Mouse (Mus musculus) forebrain, embryonic 10.5 days (tissue): ENCODE results near the gene Ube2n. TPM values are rescaled to one million over a fixed set of nuclear protein-coding genes. Genes with fewer than 3 reads are reported as not detected.

Experiments used
- DNase-seq: peaks from one replicate; pipeline ENCODE4 v3.0.0-alpha.2; 2017; ENCODE audit warnings: low spot score; ENCODE audit errors: extremely low spot score
- H3K27ac ChIP-seq: fragments of 300-500 bp; sonication (generic); 2 replicates; pipeline ENCODE4 v1.5.1; 2016; ENCODE audit warnings: mild to moderate bottlenecking
- H3K27me3 ChIP-seq: fragments of 300-500 bp; sonication (generic); 2 replicates; pipeline ENCODE4 v1.6.1; 2016; ENCODE audit warnings: mild to moderate bottlenecking; ENCODE audit not compliant: poor library complexity, severe bottlenecking
- H3K36me3 ChIP-seq: fragments of 300-500 bp; sonication (generic); replicated peaks from 2 replicates; pipeline ENCODE4 v1.6.1; 2016; ENCODE audit warnings: mild to moderate bottlenecking, moderate library complexity
- H3K4me1 ChIP-seq: fragments of 300-500 bp; sonication (generic); 2 replicates; pipeline ENCODE4 v1.6.1; 2016
- H3K4me3 ChIP-seq: fragments of 300-500 bp; sonication (generic); 2 replicates; pipeline ENCODE4 v1.5.1; 2016; ENCODE audit warnings: mild to moderate bottlenecking, moderate library complexity
- H3K9me3 ChIP-seq: fragments of 300-500 bp; sonication (generic); 2 replicates; pipeline ENCODE4 v1.6.1; 2016; ENCODE audit warnings: mild to moderate bottlenecking, moderate library complexity
- WGBS: fragments of 180-500 bp; shearing (Covaris S2); methylation state at CpG from one replicate; pipeline ENCODE4 v1.1.7; 2016; 5-methylcytosine and 5-hydroxymethylcytosine counted together
- polyA plus RNA-seq: library from polyadenylated mRNA; unstranded; fragments of >200 nt; fragmentation: Nextera tagmentation; extraction: Ambion mirVana; gene quantifications from 2 replicates; pipeline ENCODE4 v1.2.1, GENCODE M21; 2016

Ube2n gene
- polyA plus RNA-seq, 1 experiment from 2014 or later, result 460 TPM

DNA sequence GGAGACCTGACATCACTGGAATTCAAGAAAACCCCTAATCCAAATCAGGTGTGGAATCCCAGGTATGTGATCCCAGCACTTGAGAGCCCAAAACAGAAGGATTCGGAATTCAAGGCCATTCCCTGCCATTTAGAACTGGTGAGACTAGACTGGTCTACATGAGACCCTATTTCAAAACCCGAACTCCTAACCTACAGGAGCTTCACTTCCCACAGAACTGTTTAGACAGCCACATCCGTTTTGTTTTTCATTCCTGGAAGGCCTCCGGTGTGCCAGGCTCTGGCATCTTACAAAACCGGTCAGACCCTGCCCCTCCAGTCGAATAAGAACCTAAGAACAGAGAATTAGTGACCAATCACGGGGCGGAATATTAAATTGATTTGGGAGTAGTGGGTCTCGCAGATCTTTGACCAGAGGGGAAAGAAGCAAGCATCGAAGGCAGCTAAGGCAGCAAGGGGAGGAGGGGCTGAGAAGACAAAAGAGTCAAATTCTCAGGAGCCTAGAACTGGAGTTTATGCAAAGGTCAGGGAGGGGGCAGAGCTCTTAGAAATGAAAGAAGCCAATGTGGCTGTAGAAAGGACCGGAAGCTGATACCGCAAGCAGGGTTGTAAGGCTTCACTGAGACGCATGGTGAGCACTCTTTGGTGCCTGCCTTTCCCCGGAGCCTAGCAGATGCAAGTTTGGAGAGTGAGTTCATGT, 50.4 kb downstream of the Ube2n start:
- Histone ChIP-seq H3K4me1 (peaks cover 48% of the 10 kb centered on the region), H3K4me3 (peak overlapping the region; percentile 9; the same call in 1 of the 2 replicates), H3K27ac (peak overlapping the region; percentile 53), H3K27me3 (no peaks in the 10 kb centered on the region), H3K9me3 (no peaks in the 10 kb centered on the region), H3K36me3 (peaks cover 5% of the 10 kb centered on the region)
- WGBS, result 20% methylated on average over 14 of the region's 14 CpGs
- peak; percentile 42 for DNase-seq

GRCm38 (mm10) chr10:95566786-95567185, 51.8 kb downstream of the Ube2n start:
- no peaks in the 10 kb centered on the region for H3K27me3 ChIP-seq
- 94% methylated on average over 3 of the region's 3 CpGs for WGBS
- peaks cover 36% of the 10 kb centered on the region for H3K4me1 ChIP-seq
- no peaks in the 10 kb centered on the region for H3K36me3 ChIP-seq
- 0 out of 2 replicates have a peak overlapping the region, but pooled peaks have one; percentile 13 for H3K27ac ChIP-seq
- no peak for DNase-seq
- H3K4me3 ChIP-seq, result no peak overlapping the region
- no peaks in the 10 kb centered on the region for H3K9me3 ChIP-seq

DNA sequence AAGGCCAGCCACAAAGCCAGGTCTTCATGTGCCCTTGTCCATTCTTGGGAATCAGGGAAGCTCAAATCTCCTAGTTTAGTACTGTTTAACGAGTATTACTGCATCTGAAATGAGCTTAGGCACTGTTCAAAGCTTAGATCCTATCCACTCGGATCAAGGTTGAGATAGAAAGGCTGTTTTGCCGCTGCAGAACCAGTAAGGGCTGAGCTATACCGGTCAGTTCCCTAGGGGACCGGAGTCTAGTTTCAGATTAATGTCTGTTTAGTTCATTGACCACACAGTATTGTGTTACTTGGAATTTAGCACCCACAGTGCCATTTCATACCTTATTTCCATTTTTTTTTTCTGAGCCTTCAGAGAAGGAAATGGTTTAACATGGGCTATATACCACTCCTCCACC, 52.6 kb downstream of the Ube2n start:
- WGBS, result 68% methylated on average over 5 of the region's 5 CpGs
- DNase-seq, result no peak
- H3K4me3 ChIP-seq, result no peak overlapping the region
- peaks cover 28% of the 10 kb centered on the region for H3K4me1 ChIP-seq
- no peaks in the 10 kb centered on the region for H3K27me3 ChIP-seq
- H3K9me3 ChIP-seq, result no peaks in the 10 kb centered on the region
- no peaks in the 10 kb centered on the region for H3K36me3 ChIP-seq
- 0 out of 2 replicates have a peak overlapping the region, but pooled peaks have one; percentile 13 for H3K27ac ChIP-seq

DNA sequence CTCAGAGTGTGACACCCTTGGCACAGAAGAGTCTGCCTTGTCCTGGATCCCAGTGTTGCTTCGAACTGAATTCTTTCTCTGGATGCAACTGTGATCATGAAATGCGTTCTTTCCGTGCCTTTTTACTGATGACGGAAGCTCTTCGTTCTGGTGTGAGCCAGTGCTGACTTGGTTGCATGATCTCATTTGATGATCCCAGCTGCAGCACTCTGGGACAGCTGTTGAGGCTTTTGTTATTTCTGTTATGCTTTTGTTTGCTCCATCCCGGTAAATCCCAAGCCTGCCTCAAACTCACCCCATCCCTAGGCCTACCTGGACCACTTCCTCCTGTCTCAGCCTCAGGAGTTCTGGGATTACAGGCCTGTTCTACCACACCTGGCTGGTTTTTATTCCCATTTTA, 53.1 kb downstream of the Ube2n start:
- WGBS, result 85% methylated on average over 6 of the region's 6 CpGs

DNA sequence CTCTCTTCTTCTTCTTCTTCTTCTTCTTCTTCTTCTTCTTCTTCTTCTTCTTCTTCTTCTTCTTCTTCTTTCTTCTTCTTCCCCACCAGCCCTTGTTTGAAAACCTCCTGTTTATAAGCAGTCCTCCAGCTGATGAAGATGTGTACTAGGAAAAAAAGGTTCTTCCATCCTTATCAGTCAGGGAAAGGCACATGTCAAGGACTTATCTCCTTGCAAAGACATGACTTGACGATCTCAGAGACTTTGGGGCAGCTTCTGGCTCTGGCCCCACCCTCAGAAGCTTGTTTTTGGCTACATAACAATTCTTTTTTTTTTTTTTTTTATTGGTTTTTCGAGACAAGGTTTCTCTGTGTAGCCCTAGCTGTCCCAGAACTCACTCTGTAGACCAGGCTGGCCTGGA, 54.5 kb downstream of the Ube2n start:
- Histone ChIP-seq H3K4me1 (peaks cover 24% of the 10 kb centered on the region), H3K27ac (no peak overlapping the region), H3K27me3 (no peaks in the 10 kb centered on the region), H3K36me3 (no peaks in the 10 kb centered on the region), H3K4me3 (no peak overlapping the region), H3K9me3 (no peaks in the 10 kb centered on the region)
- no peak for DNase-seq
- 60% methylated on average over 2 of the region's 2 CpGs for WGBS

More for the DNA sequence above, 53.1 kb downstream of the Ube2n start:
- Histone ChIP-seq H3K9me3 (no peaks in the 10 kb centered on the region), H3K4me1 (peaks cover 27% of the 10 kb centered on the region), H3K4me3 (no peak overlapping the region), H3K27ac (peak overlapping the region; percentile 37; the same call in 1 of the 2 replicates), H3K27me3 (no peaks in the 10 kb centered on the region), H3K36me3 (no peaks in the 10 kb centered on the region)
- no peak for DNase-seq

- WGBS, result 85% methylated on average over 4 of the region's 4 CpGs
- Histone ChIP-seq H3K4me3 (no peak overlapping the region), H3K27ac (no peak overlapping the region), H3K9me3 (no peaks in the 10 kb centered on the region; the same call in 1 of the 2 replicates), H3K27me3 (no peaks in the 10 kb centered on the region; the same call in 1 of the 2 replicates), H3K36me3 (no peaks in the 10 kb centered on the region), H3K4me1 (peaks cover 24% of the 10 kb centered on the region)
- DNase-seq, result no peak
Observed at GRCm38 (mm10) chr10:95574994-95575393, 60.0 kb downstream of the Ube2n start.

DNA sequence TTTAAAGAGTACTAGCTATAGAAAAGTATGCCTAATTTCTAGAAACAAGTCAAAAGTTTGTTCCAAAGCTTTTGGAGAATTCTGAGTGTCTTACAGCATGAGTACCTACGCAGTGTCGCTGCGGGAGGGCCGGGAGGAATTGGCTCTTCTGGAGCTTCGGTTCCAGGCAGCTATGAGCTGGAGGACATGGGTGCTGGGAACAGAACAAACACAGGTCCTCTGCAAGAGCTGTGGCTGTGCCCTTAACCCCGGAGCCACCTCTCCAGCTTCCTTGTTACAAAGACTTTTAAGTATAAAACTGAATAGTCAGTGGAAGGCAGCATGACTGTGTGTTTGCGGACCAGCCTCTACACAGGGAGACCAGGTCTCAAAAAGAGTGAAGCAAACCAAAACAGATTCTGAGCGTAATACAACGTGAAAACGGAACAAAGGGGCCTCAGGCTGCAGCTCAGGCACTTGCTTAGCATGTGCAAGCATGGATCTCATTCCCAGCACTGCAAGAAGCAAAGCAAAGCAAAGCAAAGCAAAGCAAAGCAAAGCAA, 61.0 kb downstream of the Ube2n start:
- Histone ChIP-seq H3K4me3 (no peak overlapping the region), H3K4me1 (peaks cover 24% of the 10 kb centered on the region), H3K9me3 (no peaks in the 10 kb centered on the region; the same call in 1 of the 2 replicates), H3K27ac (no peak overlapping the region), H3K27me3 (no peaks in the 10 kb centered on the region; the same call in 1 of the 2 replicates), H3K36me3 (no peaks in the 10 kb centered on the region)
- no peak for DNase-seq
- WGBS, result 84% methylated on average over 10 of the region's 10 CpGs

GRCm38 (mm10) chr10:95576876-95577566, 62.1 kb downstream of the Ube2n start:
- H3K27ac ChIP-seq, result peak overlapping the region; percentile 68
- no peaks in the 10 kb centered on the region; the same call in 1 of the 2 replicates for H3K9me3 ChIP-seq
- H3K4me1 ChIP-seq, result peaks cover 24% of the 10 kb centered on the region
- H3K27me3 ChIP-seq, result no peaks in the 10 kb centered on the region; the same call in 1 of the 2 replicates
- no peak overlapping the region for H3K4me3 ChIP-seq
- no peaks in the 10 kb centered on the region for H3K36me3 ChIP-seq
- DNase-seq, result no peak
- WGBS, result 59% methylated on average over 14 of the region's 14 CpGs

DNA sequence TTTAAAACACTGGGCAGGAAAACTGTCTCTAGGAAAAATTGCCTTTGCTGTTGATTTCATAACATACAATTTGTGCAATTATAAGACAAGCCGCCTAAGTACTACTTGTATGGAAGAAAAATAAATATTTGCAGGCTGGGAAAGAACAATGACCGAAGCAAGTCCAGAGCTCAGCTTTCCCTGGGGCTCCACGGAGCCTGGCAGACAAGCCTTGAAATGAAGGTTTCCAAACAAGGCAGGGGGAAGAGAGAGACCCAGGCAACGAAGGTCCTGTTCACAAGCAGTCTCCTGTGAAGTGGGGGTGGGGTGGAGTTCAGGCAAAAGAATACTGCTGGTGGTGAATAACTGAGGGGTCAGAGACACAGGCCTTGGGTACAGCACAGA, 62.6 kb downstream of the Ube2n start:
- Histone ChIP-seq H3K4me1 (peaks cover 24% of the 10 kb centered on the region), H3K9me3 (no peaks in the 10 kb centered on the region; the same call in 1 of the 2 replicates), H3K27ac (peak overlapping the region; percentile 68), H3K4me3 (no peak overlapping the region), H3K36me3 (no peaks in the 10 kb centered on the region), H3K27me3 (no peaks in the 10 kb centered on the region; the same call in 1 of the 2 replicates)
- WGBS, result 56% methylated on average over 4 of the region's 4 CpGs
- no peak for DNase-seq

GRCm38 (mm10) chr10:95585554-95585953, 70.6 kb downstream of the Ube2n start:
- Histone ChIP-seq H3K4me1 (peaks cover 10% of the 10 kb centered on the region), H3K4me3 (no peak overlapping the region), H3K36me3 (no peaks in the 10 kb centered on the region), H3K9me3 (no peaks in the 10 kb centered on the region; the same call in 1 of the 2 replicates), H3K27me3 (no peaks in the 10 kb centered on the region), H3K27ac (no peak overlapping the region)
- DNase-seq, result no peak
- 91% methylated on average over 6 of the region's 6 CpGs for whole genome bisulfite sequencing

- no peak overlapping the region for H3K4me3 ChIP-seq
- H3K27ac ChIP-seq, result no peak overlapping the region
- DNase-seq, result no peak
- peaks cover 16% of the 10 kb centered on the region for H3K27me3 ChIP-seq
- no peaks in the 10 kb centered on the region for H3K36me3 ChIP-seq
- H3K4me1 ChIP-seq, result peaks cover 10% of the 10 kb centered on the region
- WGBS, result 52% methylated on average over 8 of the region's 8 CpGs
- H3K9me3 ChIP-seq, result no peaks in the 10 kb centered on the region; the same call in 1 of the 2 replicates
Observed at GRCm38 (mm10) chr10:95587509-95588220, 72.7 kb downstream of the Ube2n start.

DNA sequence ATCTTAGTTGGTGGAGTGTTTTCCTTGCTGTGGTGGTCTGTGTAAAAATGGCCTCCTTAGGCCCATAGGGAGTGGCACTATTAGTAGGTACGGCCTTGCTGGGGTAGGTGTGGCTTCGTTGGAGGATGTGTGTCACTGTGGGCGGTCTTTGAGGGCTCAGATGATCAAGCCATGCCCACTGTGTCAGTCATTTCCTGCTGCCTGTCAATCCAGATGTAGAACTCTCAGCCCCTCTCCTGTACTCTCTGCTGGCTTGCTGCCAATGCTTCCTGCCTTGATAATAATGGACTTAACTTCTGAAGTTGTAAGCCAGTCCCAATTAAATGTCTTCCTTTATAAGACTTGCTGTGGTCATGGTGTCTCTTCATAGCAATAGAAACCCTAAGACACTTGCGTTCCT, 74.3 kb downstream of the Ube2n start:
- 94% methylated on average over 4 of the region's 4 CpGs for WGBS
- peaks cover 10% of the 10 kb centered on the region for H3K4me1 ChIP-seq
- no peak overlapping the region for H3K4me3 ChIP-seq
- peaks cover 32% of the 10 kb centered on the region for H3K27me3 ChIP-seq
- no peak for DNase-seq
- no peaks in the 10 kb centered on the region for H3K36me3 ChIP-seq
- no peaks in the 10 kb centered on the region; the same call in 1 of the 2 replicates for H3K9me3 ChIP-seq
- H3K27ac ChIP-seq, result no peak overlapping the region
